Mouse (Mus musculus) embryonic fibroblast, embryonic 13.5 days (primary cell): ENCODE results near the gene Fam92b.

ENCODE experiments used
- CTCF ChIP-seq: IDR thresholded peaks from 2 replicates; pipeline ENCODE4 v1.5.1; 2011; ENCODE audit warnings: mild to moderate bottlenecking, control low read depth, low read length, moderate library complexity, borderline replicate concordance; ENCODE audit not compliant: insufficient read depth
- POLR2A ChIP-seq: IDR thresholded peaks from 2 replicates; pipeline ENCODE4 v1.6.1; 2011; ENCODE audit warnings: low read depth, mild to moderate bottlenecking, control low read depth, low read length, moderate library complexity

DNA sequence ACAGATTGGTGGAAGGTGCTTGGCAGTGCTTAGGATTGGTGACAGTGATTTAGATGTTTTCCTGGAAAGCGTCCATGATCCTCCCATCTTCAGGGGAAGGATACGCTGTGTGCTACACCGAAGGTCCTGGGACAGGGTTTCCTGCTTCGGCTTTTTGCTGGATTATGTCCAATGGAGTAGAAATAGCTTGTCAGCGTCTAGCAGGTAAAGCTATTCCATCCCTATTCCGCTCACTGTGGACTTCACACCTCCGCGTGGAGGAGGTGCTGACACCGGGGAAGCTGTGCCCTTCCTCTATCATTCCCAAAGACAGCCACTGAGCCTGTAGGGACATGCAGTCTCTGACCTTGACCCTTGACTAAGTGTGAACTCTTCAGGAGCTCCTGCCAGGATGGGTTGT is 59.1 kb downstream of the Fam92b start:
- TF ChIP-seq CTCF (no peak), POLR2A (no peak)
